Mouse (Mus musculus) heart, postnatal 0 days (tissue): ENCODE data around the gene Cldn11.

ENCODE experiments used
- CTCF ChIP-seq: IDR thresholded peaks from 2 replicates; pipeline ENCODE4 v1.5.1; 2016; ENCODE audit warnings: antibody characterized with exemption, control low read depth, low read depth
- EP300 ChIP-seq: IDR thresholded peaks from 2 replicates; pipeline ENCODE4 v1.6.1; 2016; ENCODE audit warnings: antibody characterized with exemption, low read depth

DNA sequence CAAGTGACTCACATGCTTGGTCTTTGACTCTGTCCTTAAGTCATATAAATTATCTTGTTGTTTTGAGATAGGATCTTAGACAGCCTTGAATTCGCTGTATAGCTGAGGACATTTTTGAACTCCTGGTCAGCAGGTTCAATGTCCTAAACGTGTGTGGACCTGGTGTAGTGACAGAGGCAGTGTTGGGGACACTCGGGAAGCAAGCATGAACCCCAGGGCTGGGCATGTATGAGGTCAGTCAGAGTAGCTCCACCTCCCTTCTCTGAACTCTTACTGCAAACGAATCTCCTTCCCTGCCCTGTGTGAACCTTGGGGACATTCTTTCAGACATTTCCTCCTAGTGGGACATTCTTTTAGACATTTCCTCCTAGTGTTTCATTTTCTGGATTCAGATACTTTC lies 20.0 kb upstream of the Cldn11 start:
- TF ChIP-seq EP300: no peak
- TF ChIP-seq CTCF: no peak
